Mouse (Mus musculus) lung, adult 2 months (tissue): Measurements from ENCODE around the gene Ccdc58.

Source experiments
- CTCF ChIP-seq: fragments of 200-500 bp; IDR thresholded peaks from 2 replicates; pipeline ENCODE4 v1.5.1; 2011; ENCODE audit warnings: mild to moderate bottlenecking, low read length, control low read depth; ENCODE audit not compliant: insufficient read depth
- POLR2A ChIP-seq: fragments of 200-500 bp; IDR thresholded peaks from 2 replicates; pipeline ENCODE4 v1.6.1; 2011; ENCODE audit warnings: low read depth, mild to moderate bottlenecking, control low read depth, low read length, borderline replicate concordance; ENCODE audit errors: extremely low read depth

DNA sequence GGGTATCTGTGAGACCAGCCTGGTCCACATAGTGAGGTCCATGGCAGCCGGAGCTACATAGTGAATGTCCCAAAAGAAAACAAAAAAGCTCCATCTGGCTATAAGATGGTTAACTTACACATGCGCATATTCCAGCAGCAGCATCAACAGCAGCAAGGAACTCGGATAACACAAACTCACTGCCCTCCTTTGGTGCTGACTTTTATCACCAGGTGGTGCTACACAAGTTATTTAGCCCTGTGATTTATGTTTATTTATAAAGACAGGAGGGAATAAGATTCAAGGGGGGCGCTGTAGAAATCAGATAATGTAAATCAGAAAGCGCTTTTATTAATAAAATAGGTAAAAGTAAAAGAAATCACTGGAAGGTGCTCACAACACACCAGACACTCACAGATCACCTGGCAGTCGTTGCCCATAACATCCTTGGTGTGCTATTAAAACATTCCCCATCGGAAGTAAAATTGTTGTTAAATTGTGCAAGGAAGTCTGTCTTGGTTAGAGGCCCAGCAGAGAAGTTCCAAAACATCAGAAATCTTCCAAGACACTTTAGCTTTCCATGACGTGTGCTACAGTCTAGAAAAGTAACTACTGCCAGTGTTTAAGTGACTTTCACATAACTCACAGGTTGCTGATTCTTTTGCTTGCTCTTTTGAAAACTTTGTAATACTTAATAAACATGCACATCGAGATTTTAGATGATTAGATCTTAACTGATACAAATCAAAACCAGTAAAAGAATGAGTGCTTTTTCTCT is 1.5 kb upstream of the Ccdc58 start:
- TF ChIP-seq CTCF (no peak), POLR2A (no peak)
